Mouse (Mus musculus) small intestine, adult 2 months (tissue): ENCODE measurements at regions not wholly inside any gene's neighbourhood (a gene's known extent, or its start where the extent isn't known, plus 50 kb on each side); places are given as distances from the start of the nearest gene placed in this dataset.

Experiments used
- CTCF ChIP-seq: fragments of 200-500 bp; IDR thresholded peaks from 2 replicates; pipeline ENCODE4 v1.5.1; 2012; ENCODE audit warnings: low read depth, mild to moderate bottlenecking, control low read depth, inconsistent platforms, low read length, moderate library complexity, mixed read lengths; ENCODE audit not compliant: insufficient replicate concordance, insufficient read length; ENCODE audit errors: extremely low read depth
- POLR2A ChIP-seq: fragments of 200-500 bp; IDR thresholded peaks from 2 replicates; pipeline ENCODE4 v1.6.1; 2012; ENCODE audit warnings: low read depth, mild to moderate bottlenecking, control low read depth, inconsistent platforms, low read length, moderate library complexity

DNA sequence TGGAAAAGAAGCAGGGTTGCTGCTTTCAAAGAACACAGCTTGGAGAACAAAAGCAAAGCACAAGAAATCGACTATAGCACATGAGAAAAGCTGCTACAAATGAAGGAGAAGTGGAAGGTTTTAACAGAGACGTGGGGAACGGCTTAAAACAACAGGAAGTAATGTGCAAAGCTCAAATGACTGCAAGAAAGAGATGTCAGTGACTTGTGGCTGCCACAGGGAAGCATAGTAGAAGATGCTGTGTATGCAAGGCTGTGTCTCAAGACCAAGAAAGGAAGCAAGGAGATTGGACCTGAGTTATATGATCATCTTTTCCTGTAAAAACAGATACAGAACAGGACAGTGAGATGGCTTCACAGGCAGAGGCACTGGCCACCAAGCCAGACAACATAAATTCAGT lies 154.6 kb upstream of the Supt20 start:
- no peak for TF ChIP-seq CTCF
- no peak for TF ChIP-seq POLR2A
